Mouse (Mus musculus): ENCODE measurements around the gene Zfp687. TPM values are rescaled to one million over a fixed set of nuclear protein-coding genes. Genes with fewer than 3 reads are reported as not detected.

The Zfp687 gene
- total RNA-seq, 2 experiments from 2014 or later, result 20.6 to 35.0 TPM

DNA sequence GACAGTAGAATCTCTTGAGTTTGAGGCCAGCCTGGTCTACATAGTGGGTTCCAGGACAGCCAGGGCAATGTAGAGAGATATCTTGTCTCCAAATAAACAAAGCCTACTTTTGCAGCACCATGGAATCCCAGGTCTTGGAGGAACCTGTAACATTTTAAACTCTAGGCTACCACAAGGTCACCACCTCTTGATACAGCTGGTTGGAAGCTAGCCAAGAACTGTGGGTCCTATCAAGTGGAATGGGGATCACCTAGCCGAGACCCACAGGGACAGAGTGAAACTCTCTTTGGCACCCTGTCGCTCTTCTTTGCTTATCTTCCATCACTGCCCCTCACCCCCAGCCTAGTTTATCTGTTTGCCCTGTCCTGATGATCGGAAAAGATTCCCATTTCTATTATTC, 42.7 kb downstream of the Zfp687 start:
- ATAC-seq (replicated peaks; ENCODE audit: poor library complexity, severe bottlenecking), result no peak

GRCm38 (mm10) chr3:94965878-94966277, 49.4 kb downstream of the Zfp687 start:
- no peak; the same call in 1 of the 2 replicates for ATAC-seq (replicated peaks; ENCODE audit: poor library complexity, severe bottlenecking)

DNA sequence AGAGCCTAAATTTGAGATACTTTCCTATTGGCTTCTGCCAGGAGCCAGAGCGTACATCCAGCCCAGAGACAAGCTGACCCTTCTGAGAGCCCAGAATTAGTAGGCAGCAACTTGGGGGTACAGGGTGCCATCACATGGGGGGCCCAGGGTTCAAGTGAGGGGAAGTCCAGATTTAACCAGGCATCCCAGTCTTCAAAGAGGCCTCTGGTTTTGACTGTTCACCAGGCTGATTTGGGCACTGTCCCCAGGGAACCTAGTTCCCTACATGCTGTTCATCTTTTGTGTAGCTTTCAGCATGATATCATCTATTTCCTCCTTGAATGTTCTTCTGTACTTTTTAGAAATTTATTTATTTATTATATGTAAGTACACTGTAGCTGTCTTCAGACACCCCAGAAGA, 50.3 kb downstream of the Zfp687 start:
- ATAC-seq (replicated peaks; ENCODE audit: poor library complexity, severe bottlenecking), result no peak

DNA sequence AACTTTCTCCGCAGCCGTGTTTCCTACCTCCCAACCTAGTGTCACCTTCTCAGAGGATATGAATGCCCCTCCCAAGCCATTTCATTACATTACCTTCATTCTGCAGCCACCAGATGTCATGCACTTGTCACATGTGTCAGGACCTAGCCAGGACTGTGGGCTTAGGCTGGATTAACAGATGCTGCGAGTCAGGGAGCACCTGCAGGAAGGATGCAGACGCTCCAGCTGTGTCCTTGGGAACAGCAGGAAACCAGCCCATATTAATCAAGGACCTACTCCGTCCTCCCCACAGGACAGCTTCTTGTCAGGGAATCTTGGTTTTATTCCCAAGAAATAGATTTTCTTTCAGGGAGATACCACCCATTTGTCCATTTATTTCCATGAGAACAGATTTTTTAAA, 54.9 kb downstream of the Zfp687 start:
- no peak for ATAC-seq (replicated peaks; ENCODE audit: poor library complexity, severe bottlenecking)

DNA sequence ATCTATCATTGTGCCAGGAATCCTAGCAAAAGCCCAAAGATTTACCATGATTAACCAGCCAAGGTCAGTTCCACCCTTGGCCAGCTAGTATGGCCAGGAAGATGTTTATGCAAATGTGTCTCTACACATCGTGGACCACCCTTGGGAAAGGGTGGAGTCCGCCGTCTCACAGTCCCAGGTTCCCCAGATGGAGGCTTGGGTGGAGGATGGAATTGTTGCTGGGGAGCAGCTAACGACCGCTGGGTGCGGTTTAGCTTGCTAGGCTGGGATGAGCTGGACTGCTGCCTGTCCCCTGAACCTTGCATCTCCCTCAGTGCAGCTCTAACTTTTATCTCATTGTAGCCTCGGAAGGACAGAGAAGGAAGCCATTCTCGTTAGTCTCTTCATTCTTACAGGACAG, 55.4 kb downstream of the Zfp687 start:
- ATAC-seq (replicated peaks; ENCODE audit: poor library complexity, severe bottlenecking), result no peak

- ATAC-seq (replicated peaks; ENCODE audit: poor library complexity, severe bottlenecking), result no peak
Observed at GRCm38 (mm10) chr3:94958295-94958694, 57.0 kb downstream of the Zfp687 start.

Other genes with a start within 250 kb of the Zfp687 start
- 0.17 TPM in 1 of 2 replicates, not detected in the other for gene Cgn, start 229.0 kb downstream of the Zfp687 start, total RNA-seq (2014; fragmentation: Nextera tagmentation)
- not detected in 2 replicates for gene Cgn, start 229.0 kb downstream of the Zfp687 start, total RNA-seq (2017)
- gene Pogz, start 177.9 kb downstream of the Zfp687 start, total RNA-seq (2014; fragmentation: Nextera tagmentation), result 31.7 and 38.0 TPM in 2 replicates
- 13.0 and 20.9 TPM in 2 replicates for gene Pogz, start 177.9 kb downstream of the Zfp687 start, total RNA-seq (2017)
- gene Psmb4, start 128.5 kb downstream of the Zfp687 start, total RNA-seq (2014; fragmentation: Nextera tagmentation), result 392 and 406 TPM in 2 replicates
- gene Psmb4, start 128.5 kb downstream of the Zfp687 start, total RNA-seq (2017), result 232 and 280 TPM in 2 replicates
- gene Selenbp1, start 82.4 kb downstream of the Zfp687 start, total RNA-seq (2014; fragmentation: Nextera tagmentation), result 30.4 and 39.7 TPM in 2 replicates
- gene Selenbp1, start 82.4 kb downstream of the Zfp687 start, total RNA-seq (2017), result 19.2 and 20.1 TPM in 2 replicates
- gene Rfx5, start 61.4 kb downstream of the Zfp687 start, total RNA-seq (2014; fragmentation: Nextera tagmentation), result 19.0 and 25.0 TPM in 2 replicates
- gene Rfx5, start 61.4 kb downstream of the Zfp687 start, total RNA-seq (2017), result 17.1 and 17.9 TPM in 2 replicates
- gene Pi4kb, start 40.7 kb downstream of the Zfp687 start, total RNA-seq (2014; fragmentation: Nextera tagmentation), result 21.2 and 31.9 TPM in 2 replicates
- 24.3 and 24.6 TPM in 2 replicates for gene Pi4kb, start 40.7 kb downstream of the Zfp687 start, total RNA-seq (2017)
- 112 and 128 TPM in 2 replicates for gene Psmd4, start 27.2 kb upstream of the Zfp687 start, total RNA-seq (2014; fragmentation: Nextera tagmentation)
- 196 and 226 TPM in 2 replicates for gene Psmd4, start 27.2 kb upstream of the Zfp687 start, total RNA-seq (2017)
- 22.8 and 23.8 TPM in 2 replicates for gene Pip5k1a, start 91.5 kb upstream of the Zfp687 start, total RNA-seq (2014; fragmentation: Nextera tagmentation)
- gene Pip5k1a, start 91.5 kb upstream of the Zfp687 start, total RNA-seq (2017), result 14.4 and 16.0 TPM in 2 replicates
- gene Vps72, start 95.6 kb upstream of the Zfp687 start, total RNA-seq (2014; fragmentation: Nextera tagmentation), result 54.8 and 58.1 TPM in 2 replicates
- gene Vps72, start 95.6 kb upstream of the Zfp687 start, total RNA-seq (2017), result 50.0 and 62.4 TPM in 2 replicates
- 9.4 and 13.9 TPM in 2 replicates for gene Tmod4, start 109.0 kb upstream of the Zfp687 start, total RNA-seq (2014; fragmentation: Nextera tagmentation)
- not detected in 2 replicates for gene Tmod4, start 109.0 kb upstream of the Zfp687 start, total RNA-seq (2017)
- 41.2 and 82.8 TPM in 2 replicates for gene Scnm1, start 118.6 kb upstream of the Zfp687 start, total RNA-seq (2014; fragmentation: Nextera tagmentation)
- 53.1 and 64.1 TPM in 2 replicates for gene Scnm1, start 118.6 kb upstream of the Zfp687 start, total RNA-seq (2017)
- 3.1 and 4.3 TPM in 2 replicates for gene Lysmd1, start 118.6 kb upstream of the Zfp687 start, total RNA-seq (2014; fragmentation: Nextera tagmentation)
- gene Lysmd1, start 118.6 kb upstream of the Zfp687 start, total RNA-seq (2017), result 2.7 and 4.4 TPM in 2 replicates
- 30.5 and 40.2 TPM in 2 replicates for gene Tnfaip8l2, start 126.9 kb upstream of the Zfp687 start, total RNA-seq (2014; fragmentation: Nextera tagmentation)
- gene Tnfaip8l2, start 126.9 kb upstream of the Zfp687 start, total RNA-seq (2017), result 21.0 and 24.3 TPM in 2 replicates
- gene Sema6c, start 145.0 kb upstream of the Zfp687 start, total RNA-seq (2014; fragmentation: Nextera tagmentation), result not detected in 2 replicates
- not detected in 2 replicates for gene Sema6c, start 145.0 kb upstream of the Zfp687 start, total RNA-seq (2017)
- 36.0 and 54.3 TPM in 2 replicates for gene Gabpb2, start 202.5 kb upstream of the Zfp687 start, total RNA-seq (2014; fragmentation: Nextera tagmentation)
- gene Gabpb2, start 202.5 kb upstream of the Zfp687 start, total RNA-seq (2017), result 39.8 and 43.6 TPM in 2 replicates
- gene Cdc42se1, start 213.3 kb upstream of the Zfp687 start, total RNA-seq (2014; fragmentation: Nextera tagmentation), result 93.6 and 99.1 TPM in 2 replicates
- gene Cdc42se1, start 213.3 kb upstream of the Zfp687 start, total RNA-seq (2017), result 43.0 and 61.6 TPM in 2 replicates
- gene Mllt11, start 216.7 kb upstream of the Zfp687 start, total RNA-seq (2014; fragmentation: Nextera tagmentation), result 3.2 and 6.9 TPM in 2 replicates
- 1.7 and 1.9 TPM in 2 replicates for gene Mllt11, start 216.7 kb upstream of the Zfp687 start, total RNA-seq (2017)
- gene Gm128, start 226.2 kb upstream of the Zfp687 start, total RNA-seq (2014; fragmentation: Nextera tagmentation), result 1.0 TPM in 1 of 2 replicates, not detected in the other
- gene Gm128, start 226.2 kb upstream of the Zfp687 start, total RNA-seq (2017), result 0.22 and 1.8 TPM in 2 replicates
- 0.88 TPM in 1 of 2 replicates, not detected in the other for gene Bnipl, start 235.7 kb upstream of the Zfp687 start, total RNA-seq (2014; fragmentation: Nextera tagmentation)
- not detected in 2 replicates for gene Bnipl, start 235.7 kb upstream of the Zfp687 start, total RNA-seq (2017)